Mouse (Mus musculus) G1E (cell line): Measurements from ENCODE around the gene Tpm3.
"Not testable (repeated sequence)": the region's sequence is repeated elsewhere in the genome, so short reads cannot be mapped to it uniquely, and the experiment has no call there.

Experiments used
- CTCF ChIP-seq: IDR thresholded peaks from 2 replicates; pipeline ENCODE4 v1.5.1; 2012; ENCODE audit warnings: low read depth, low read length, inconsistent platforms, mixed read lengths
- GATA1 ChIP-seq: IDR thresholded peaks from 2 replicates; pipeline ENCODE4 v1.6.1; 2012; ENCODE audit warnings: borderline replicate concordance, low read length, inconsistent platforms, mixed read lengths

DNA sequence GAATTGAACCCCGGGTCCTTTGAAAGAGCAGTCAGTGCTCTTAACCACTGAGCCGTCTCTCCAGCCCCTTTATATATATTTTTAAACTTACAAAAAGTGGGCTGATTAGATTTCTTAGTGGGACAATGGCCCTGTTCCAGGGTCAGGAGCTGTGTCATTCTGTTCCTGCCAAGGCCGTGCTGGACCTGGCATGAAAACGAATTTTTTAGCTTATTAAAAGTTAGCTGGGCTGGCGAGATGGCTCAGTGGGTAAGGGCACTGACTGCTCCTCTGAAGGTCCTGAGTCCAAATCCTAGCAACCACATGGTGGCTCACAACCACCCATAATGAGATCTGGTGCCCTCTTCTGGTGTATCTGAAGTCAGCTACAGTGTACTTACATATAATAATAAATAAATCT, 49.6 kb downstream of the Tpm3 start:
- TF ChIP-seq GATA1, CTCF: not testable (repeated sequence)
